Mouse (Mus musculus) CD8-positive naive resting alpha-beta T cell, adult 2 months (primary cell): ENCODE measurements around the gene Abi3bp.

ENCODE experiments used
- DNase-seq, 2 experiments: peaks; one replicate each; pipeline ENCODE4 v3.0.0; 2022; ENCODE audit warnings: low read depth in 2 of 2, low spot score in 2 of 2

Gene Abi3bp

DNA sequence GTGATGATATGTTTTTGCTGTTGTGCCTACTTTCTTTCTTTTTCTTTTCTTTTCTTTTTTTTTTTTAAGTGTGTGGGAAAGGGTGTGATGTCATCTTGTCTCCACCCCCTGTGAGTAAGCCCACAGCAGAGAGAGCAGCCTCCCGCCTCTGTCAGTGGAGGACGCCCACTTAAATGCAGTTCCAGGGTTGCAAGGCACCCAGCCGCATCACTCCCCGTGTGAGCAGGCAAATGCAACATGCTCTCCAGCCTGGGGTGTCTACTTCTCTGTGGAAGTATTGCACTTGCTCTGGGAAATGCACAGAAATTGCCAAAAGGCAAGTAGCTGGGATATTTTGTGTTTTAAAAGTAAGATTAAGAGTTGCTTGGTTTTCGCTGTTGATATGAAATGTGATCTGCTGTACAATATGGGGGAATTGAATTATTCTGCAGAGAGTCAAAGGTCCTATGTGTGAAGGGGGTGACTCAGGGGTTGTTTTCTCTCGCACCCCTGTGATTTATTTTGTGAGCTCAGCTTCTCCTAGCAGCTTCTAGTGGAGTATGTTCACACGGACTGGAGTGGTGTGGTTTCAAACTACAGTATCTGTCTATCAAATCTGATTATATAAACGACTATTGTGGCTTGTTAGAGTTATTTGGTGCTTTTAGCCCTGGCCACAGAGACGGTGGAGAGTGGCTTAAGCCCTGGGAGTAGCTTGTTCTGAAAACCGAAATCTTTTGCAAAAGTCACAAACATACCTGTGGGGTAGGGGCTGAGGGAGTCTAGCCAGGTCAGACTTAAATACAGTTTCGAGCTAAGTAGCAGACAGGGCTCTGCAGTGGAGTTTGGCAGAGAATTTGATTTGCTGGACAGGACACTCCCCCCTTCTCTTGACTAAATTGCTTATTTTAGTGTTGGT, at the start of gene Abi3bp:
TSS of gene Abi3bp (plus strand) at position 202 of the 898 bp plus-strand sequence.
- DNase-seq, result no peak

DNA sequence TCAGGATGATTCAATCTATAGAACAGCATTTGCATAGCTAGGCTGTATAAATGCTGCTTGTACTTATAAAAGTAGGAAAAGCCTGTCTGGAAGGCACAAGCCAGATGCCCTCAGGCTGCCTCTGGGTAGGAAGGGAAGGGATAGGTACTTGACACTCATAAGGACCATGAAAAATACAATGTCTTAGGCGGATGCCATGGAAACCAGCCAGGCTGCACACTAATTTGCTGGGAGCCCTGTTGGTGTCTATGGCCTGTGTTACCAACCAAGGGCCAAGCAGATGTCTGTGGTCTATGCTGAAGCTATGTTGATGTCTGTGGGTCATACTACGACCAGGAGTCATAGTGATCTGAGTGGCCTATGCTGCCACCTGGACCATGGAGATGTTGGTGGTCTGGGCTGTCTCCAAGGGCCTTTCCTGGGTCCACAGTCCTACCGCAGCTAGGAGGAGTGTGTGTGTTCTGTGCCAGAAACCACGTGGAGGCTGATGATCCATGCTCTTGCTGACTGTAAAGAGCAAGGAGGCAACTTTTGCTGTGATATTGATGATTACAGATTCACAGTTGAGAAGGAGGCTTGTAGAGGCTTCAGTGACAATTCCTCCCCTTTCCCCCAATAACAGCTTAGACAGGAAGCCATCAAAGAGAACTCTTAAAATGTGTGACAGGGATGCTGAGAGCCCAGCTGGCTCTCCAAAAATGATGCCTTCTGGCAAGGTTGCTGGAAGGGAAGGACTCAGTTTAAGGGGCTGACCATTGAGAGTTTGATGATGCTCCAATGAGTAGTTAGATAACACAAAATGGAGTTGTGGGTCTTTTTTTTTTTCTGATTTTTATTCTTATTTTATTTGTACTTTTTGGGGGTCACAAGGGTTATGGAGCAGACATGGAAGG, 42.1 kb upstream of the Abi3bp start:
- DNase-seq, result no peak

DNA sequence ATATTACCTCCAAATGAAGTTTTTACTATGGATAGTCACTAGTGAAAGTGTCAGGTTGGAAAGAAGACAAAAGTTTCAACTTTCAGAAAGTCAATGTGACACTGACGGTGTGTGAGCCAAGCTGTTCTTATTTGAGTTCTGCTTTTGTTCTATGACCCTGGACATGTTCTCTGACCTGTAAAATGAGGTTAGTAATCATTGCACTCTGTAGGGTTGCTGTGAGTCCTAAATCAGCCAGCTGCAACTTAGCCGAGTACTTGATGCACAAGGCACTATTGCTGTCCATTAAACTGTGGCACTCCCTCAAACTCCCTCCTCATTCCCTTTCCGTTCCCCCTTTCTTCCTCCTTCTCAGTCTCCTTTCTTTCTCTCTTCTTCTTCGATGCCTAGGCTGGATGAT, 37.4 kb upstream of the Abi3bp start:
- no peak for DNase-seq

DNA sequence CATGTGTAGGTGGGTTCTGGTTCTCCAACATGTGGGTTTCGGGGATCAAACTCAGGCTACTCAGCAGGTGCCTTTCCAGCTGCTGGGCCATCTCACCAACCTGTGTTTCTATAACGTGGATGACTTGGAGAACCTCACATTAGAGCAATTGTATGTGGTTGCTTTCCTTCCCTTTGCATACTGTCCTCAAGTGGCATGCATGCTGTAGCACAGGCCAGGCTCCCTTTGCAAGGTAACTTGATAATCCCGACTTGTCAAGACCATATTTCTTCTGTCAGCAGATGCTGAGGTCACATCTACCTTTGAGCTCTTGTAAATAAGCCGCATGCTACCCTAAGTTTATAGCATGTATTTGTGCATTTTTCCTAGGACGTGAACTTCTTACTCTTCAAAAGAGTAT, 36.6 kb upstream of the Abi3bp start:
- DNase-seq, result no peak

DNA sequence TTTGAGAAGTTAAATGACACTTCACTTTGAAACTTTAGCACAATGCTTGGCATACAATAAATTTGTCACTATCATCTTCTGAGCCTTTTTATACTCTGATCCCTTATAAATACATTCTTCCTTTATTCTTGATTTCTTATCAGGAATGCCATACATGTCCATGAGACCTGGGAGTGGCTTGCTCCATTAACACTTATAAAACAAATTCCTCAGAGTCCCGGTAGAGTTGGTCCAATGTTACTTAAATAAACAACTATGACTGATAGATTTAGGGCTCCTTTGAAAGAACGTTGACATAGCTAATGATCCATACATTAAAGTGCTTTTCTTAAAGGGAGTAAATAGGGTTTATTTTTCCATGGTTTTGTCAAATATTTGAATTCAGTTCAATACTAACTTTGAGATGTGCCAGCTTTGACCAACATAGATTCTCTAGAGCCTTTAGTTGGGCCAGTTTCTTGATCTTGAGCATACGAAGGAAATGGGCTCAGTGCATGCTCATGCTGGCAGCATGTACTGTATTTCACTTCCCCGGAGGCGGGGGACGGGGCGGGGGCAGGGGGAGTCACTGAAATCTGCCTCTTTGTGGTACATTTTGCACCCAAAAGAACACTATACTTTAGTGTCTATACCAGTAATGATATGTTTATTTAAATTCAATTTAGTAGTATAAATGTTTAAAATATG, 35.9 kb upstream of the Abi3bp start:
- no peak for DNase-seq

DNA sequence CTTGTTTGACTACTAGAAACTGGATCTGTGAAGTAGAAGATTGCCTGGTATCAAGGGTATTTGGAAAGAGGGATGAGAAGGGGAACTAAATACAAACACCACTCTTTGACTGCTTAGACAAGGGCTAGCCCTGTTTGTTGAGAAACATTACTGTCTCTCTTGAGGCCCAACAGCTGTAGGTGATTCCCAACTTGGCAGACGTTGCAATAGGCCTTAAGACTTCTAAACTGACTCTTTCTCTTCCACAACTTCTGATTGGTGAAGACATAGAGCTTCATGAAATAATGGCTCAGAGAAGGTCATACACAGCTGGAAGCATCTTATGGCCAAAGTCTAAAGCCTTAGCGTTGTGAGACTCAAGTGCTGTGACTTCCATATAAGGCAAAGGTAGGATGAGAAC, 26.2 kb upstream of the Abi3bp start:
- no peak for DNase-seq

DNA sequence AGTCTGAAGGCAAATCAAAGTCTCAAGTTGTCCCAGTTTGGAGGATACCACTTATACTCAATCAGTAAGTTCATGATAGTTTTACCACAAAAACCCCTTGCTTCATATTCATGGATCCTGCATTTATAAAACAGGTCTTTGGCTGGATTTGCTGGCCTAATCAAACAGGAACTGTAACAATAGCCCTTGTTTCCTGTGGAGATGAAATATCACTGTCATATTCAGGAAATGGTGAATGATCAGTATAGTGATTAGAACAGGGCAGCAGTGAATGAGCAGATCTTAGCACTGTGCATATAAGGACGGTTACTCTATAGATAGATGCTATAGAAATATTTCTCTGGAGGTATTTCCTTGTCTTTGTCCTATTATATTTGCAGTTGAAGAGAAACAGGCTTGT, 25.8 kb upstream of the Abi3bp start:
- no peak for DNase-seq

DNA sequence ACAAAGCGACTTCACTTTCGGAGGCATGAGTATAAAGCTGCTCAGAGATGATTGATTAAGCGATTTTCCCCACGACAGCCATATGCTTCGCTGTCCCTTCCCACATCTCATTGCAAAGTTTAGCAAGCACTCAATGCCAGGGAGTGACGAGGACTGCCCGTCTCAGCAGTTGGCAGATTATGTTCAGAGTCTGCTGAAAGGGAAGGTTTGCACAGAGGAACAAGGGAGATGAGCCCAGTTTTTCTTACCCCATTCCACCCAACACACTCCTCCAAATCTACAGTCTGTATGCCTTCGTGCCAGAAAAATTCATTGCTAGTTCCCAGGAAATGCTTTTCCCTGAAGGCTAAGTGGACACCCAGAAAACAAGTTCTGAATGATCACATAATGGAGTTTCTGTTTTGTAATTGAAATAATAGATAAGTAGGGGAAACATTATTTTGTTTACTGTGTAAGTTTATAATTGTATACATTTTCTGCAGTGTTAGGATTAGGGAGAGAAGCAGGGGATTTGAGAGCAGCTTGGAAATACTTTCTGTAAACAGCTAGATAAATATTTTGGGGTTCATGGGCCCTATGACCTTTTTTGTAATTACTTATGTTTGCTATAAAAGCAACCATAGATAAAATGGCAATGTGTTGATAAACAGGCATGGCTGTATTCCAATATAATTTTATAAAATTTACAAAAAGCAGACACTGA, 19.5 kb upstream of the Abi3bp start:
- no peak for DNase-seq

DNA sequence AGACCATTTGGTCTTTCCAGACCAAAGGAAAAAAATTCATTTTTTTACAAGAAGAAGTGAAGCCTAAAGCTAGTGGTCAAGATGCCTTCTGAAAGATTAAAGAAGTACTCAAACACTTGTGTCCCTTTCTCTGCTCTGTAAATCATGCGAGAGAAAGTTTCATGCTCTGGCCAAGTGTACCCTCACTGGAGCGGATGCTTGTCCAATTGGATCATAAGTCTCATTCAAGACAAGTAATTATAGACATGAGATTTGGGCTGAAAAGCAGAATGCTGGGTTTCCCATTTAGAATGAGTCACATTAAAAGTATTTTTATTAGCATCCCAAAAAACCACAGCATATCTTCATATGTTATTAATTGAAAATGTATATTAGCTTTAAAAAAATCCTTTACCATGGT, 4.5 kb upstream of the Abi3bp start:
- no peak for DNase-seq

DNA sequence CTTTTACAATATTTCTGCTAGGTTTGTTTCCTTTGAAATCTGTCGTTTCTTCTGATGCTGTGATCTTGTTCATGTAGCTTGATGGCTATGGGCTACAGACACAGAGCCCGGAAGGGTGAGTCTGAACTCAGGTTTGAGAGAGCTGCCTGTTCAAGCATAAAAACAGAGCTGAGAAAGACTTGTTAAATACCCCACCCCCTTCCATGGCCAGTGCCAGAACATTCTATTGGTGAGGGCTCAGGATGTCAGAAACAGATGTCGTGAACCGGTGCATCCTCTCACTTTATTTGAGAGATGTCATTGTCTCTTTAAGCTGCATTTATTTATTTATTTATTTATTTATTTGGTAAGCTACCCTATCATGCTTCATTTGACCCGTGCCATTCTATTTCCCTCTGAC, 2.0 kb upstream of the Abi3bp start:
- no peak for DNase-seq

DNA sequence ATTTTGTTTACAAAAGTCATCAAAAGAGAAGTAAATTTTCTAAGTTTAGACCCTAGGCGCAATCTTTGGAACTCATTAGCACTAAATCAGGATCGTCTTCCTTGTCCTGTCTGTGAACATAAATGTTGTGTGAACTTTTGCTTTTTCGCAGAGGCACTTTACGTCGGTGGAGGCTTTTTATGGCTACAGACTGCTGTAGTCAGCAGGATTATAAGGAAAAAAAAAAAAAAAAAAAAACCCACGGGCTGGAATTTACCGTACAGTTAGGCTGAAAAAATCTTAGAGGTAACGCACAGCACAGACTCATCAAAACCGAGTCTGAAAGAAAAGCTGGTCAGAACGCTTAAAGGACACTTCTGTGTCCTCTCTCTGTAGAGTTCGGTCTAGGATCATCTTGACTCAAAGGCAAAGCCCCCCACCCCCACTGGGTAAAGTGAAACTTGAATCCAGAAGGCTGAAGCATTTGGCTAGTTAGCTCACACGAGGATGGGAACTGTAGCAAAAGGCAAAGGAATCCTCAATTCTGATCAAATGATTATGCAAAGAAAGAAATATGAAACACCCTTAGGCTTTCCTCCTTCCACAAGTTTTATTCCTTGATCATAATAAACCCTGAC, 1.0 kb downstream of the Abi3bp start:
- DNase-seq, result no peak

DNA sequence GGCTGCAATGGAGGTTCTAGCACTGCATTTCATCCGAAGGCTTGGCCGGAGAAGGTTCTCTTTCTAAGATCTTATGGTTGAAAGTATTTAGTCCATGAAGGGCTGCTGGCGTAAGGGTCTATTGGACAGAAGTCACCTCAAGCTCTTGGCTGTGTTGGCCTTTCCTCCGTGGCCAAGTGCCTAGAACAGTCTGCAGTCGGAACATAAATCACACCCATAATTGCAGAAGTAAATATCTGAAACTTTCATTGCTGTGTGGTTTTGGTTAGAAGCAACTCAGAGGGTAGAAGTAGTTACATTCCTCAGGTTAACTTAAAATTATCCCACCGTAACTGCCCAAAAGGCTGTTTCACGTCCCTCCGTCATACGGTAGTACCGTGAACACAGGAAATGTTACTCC, 5.8 kb downstream of the Abi3bp start:
- DNase-seq, result no peak

DNA sequence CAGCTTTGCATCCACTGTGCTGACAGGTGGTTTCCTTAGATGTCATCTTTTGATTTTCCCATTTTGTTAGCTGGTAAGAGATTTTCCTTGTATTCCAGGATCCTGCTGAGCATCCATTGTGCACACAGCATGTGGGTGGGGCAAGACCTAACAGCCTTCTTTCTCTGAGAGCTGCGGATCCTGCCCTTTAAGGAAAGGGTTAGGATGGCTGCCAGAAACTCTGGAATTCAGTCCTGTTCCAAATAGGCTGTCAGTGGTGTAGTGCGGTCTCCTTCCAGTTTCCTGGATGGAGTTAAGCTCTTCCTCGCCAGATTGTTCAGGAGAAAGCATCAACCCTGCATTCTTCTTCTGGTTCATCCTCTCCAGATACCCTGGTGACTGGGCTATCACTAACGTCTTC, 8.8 kb downstream of the Abi3bp start:
- DNase-seq, result no peak

DNA sequence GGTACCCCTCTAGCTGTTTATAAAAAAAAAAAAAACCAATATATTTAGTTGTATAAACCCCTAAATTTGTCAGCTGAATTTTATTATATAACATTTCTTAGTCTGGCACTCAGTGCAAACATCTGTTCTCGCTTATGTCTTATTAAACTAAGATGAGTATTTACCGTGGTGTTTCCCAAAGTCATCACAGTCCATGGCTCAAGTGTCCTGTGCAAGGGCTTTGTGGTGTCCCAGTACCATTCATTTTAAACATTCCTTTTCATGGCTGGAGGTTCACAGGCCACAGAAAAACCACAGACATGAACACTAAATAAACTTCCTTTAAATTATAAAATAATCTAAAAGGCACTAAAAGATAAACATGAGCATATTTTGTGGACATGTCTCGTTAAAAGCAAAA, 13.2 kb downstream of the Abi3bp start:
- DNase-seq, result no peak

DNA sequence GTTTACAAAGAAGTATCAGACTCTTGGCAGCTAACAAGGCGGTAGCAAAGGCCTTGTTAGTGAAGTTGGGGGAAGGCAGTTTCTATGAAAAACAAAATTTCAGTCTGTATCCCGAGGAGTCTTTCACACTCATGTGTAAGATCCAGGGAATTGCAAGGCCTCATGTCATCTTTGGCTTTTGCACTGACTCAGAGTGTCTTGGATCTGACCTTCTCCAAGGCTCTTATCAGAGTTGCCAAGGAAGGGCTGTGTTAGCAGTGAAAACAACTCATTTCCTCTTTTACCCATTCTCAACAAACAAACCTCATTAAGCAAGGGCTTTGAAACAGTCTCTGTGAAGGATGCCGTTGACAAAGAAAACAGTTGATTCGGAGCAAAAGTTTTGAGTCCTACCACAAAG, 17.6 kb downstream of the Abi3bp start:
- no peak for DNase-seq

DNA sequence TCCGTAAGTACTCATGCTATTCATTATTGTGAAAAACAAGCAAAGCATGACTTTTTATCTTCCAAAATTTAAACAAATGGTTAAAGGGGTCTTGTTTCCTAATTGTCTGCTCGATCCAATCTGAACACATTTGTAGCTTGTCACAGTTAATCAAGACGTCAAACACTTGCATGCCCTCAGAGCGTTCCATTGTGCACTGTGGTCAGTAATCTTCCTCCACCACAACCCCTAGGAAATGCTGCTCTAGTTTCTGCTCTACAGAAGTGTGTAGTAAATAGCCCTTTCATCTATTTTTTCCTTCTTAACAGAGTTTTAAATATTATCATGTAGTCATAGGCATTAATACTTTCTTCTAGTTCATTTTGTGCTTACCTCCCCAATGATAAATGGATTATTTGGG, 19.1 kb downstream of the Abi3bp start:
- no peak for DNase-seq

DNA sequence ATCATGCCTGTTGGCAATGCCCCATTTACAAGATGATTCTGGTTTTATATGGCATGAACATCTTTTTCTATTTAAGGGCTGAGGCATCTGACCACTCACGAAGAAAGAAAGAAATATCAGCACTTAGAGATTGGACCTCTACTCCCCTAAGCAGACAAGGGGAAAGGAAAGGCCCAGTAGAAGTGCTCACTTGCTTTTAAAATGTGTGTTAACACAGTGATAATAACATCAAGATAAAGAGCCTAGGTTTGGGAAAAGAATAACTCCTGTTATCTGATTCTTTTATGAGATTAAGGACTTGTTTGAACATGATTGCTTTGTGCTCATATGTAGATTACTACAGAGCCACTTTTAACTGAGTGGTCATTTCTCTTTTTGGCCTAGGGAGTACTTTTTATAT, 21.0 kb downstream of the Abi3bp start:
- no peak for DNase-seq

DNA sequence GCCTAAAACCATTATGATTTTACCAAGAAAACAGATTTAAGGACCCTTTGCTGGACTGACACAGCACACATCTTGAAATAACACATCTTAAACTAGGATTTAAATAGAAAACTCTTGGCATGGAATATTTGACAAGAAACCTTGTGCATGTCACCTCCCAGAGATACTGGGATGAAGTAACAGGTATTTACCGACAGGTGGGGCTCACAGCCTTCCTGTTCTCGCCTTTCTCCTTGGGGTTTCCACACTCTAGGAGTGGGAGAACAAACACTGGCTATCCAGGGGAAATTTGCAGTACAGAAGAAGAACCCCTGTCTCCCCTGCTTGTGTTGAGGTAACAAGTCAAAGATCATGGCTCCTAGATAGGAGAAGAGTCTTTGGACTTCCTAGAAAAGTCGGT, 22.8 kb downstream of the Abi3bp start:
- no peak for DNase-seq

DNA sequence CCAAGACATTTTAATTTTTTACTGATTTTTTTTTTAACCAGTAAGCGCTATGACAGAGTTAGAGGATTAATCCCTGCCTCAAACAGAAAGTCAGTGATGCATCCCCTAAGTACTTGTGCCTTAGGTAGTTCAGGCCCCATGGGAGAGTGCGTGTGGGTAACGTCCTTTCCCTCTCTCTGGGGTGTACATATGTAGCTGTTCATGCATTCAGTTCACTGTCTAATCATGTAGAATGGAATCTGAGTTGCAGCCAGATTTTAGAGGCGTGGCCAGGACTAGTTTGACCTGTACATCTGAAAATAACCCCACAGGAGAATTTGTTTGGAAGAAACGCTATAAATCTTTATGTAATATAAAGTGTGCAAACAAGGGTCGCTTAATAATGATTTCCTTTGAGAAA, 23.4 kb downstream of the Abi3bp start:
- DNase-seq, result no peak

DNA sequence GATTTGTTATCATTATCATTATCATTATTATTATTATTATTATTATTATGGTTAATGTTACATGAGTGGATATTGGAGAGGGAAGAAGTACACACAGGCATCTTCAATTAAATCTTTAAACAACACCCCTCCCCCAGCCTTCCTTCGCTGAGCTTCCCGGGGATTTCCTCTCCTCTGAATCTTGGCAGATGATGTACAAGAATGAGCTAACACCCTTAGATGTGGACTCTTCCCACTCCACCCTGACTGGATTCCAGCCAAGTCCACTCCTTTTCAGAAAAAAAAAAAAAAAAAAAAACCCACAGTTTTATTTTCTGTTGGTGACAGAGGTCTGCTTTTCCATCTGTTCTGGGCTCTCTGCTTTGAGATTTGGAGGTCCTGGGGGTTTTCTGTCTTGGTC, 23.8 kb downstream of the Abi3bp start:
- no peak for DNase-seq

DNA sequence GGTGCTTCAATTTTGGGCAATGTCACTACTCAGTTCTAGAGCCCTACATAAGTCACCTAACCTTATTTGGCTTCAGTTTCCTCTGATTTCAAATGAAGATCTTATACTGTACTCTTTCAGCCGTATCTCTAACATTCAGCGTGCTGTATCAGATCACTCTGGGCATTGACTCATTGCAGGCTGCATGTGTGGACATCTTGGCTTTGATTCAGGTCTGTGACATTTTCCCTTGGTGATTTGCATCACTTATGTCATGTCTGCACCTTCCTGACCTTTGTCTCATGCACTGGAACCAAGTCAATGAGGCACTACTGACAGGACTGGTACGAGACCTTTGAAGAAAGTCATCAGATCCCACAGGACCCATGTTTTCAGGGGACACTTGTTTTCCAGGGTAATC, 24.5 kb downstream of the Abi3bp start:
- DNase-seq, result no peak
